Mouse (Mus musculus): Measurements from ENCODE around the gene Unc13d.

GRCm38 (mm10) chr11:116065345-116065744, 12.4 kb downstream of the Unc13d start:
- TF ChIP-seq CTCF (IDR thresholded peaks at IDR 0.05; ENCODE audit: low read depth) (no peak), EP300 (IDR thresholded peaks at IDR 0.05; ENCODE audit: low read depth) (no peak)

All from liver, postnatal 0 days (tissue).